Mouse (Mus musculus) left cerebral cortex, postnatal 36 days (tissue): ENCODE data around the gene Mtmr6. TPM values are rescaled to one million over a fixed set of nuclear protein-coding genes. Genes with fewer than 3 reads are reported as not detected.

Source experiments
- microRNA-seq: library from miRNA; unstranded; fragments of <30 nt; microRNA quantifications from one replicate; pipeline ENCODE4 v1.2.0, GENCODE M21; 2022
- total RNA-seq, 2 experiments: library from RNA; stranded (reverse); gene quantifications; 2 replicates each; pipeline ENCODE4 v1.2.3; 2021

Gene Mtmr6
- total RNA-seq, 2 experiments from 2014 or later = 110 to 112 TPM

Small RNA genes lying within 50 kb of the gene (microRNA-seq; reads per million reads assigned to microRNA genes)
- gene Mir719 = not detected

Other genes with a start within 250 kb of the Mtmr6 start
- 10 to 100 TPM; 63.5 to 77.6 TPM for gene Atp8a2, start 68.0 kb upstream of the Mtmr6 start, total RNA-seq
- gene Nupl1, start 13.8 kb upstream of the Mtmr6 start, total RNA-seq = under 1 TPM in 1 of 2 experiments, not detected in 1; 0.18 TPM
- gene Gm49336, start 13.7 kb upstream of the Mtmr6 start, total RNA-seq = 10 to 100 TPM; 71.5 to 77.8 TPM
- gene Amer2, start 108.0 kb downstream of the Mtmr6 start, total RNA-seq = 10 to 100 TPM; 36.7 to 42.5 TPM